Mouse (Mus musculus) forebrain, postnatal 0 days (tissue): Measurements from ENCODE around the gene Fam25c. TPM values are rescaled to one million over a fixed set of nuclear protein-coding genes. Genes with fewer than 3 reads are reported as not detected.

ENCODE experiments used
- ATAC-seq: fragments of 200-750 bp; cut with Nextera tagmentation; 2 replicates; pipeline ENCODE4 v1.8.0; 2017; ENCODE audit warnings: mild to moderate bottlenecking, moderate library complexity
- DNase-seq: peaks from one replicate; pipeline ENCODE4 v3.0.0-alpha.2; 2015
- H3K27ac ChIP-seq: fragments of 300-500 bp; sonication (generic); 2 replicates; pipeline ENCODE4 v1.5.1; 2014; ENCODE audit warnings: low read depth, mild to moderate bottlenecking, antibody characterized with exemption, low read length, moderate library complexity, mixed read lengths
- H3K27me3 ChIP-seq: fragments of 300-500 bp; sonication (generic); 2 replicates; pipeline ENCODE4 v1.6.1; 2014; ENCODE audit warnings: mild to moderate bottlenecking, low read length, mixed read lengths; ENCODE audit not compliant: insufficient read depth
- H3K36me3 ChIP-seq: fragments of 300-500 bp; sonication (generic); 2 replicates; pipeline ENCODE4 v1.6.1; 2014; ENCODE audit warnings: mild to moderate bottlenecking, moderate library complexity; ENCODE audit not compliant: insufficient read depth
- H3K4me1 ChIP-seq: fragments of 300-500 bp; sonication (generic); 2 replicates; pipeline ENCODE4 v1.6.1; 2014; ENCODE audit warnings: antibody characterized with exemption; ENCODE audit not compliant: insufficient read depth
- H3K4me2 ChIP-seq: fragments of 300-500 bp; sonication (generic); 2 replicates; pipeline ENCODE4 v1.6.1; 2014; ENCODE audit warnings: low read depth, mild to moderate bottlenecking, moderate library complexity
- H3K4me3 ChIP-seq: fragments of 300-500 bp; sonication (generic); 2 replicates; pipeline ENCODE4 v1.5.1; 2014; ENCODE audit warnings: low read depth, low read length, mixed read lengths
- H3K9ac ChIP-seq: fragments of 300-500 bp; sonication (generic); 2 replicates; pipeline ENCODE4 v1.6.1; 2014; ENCODE audit warnings: mild to moderate bottlenecking
- H3K9me3 ChIP-seq: fragments of 300-500 bp; sonication (generic); 2 replicates; pipeline ENCODE4 v1.6.1; 2016; ENCODE audit warnings: low read length
- CTCF ChIP-seq: sonication (generic); IDR thresholded peaks from 2 replicates; pipeline ENCODE4 v1.5.1; 2016; ENCODE audit warnings: antibody characterized with exemption, control low read depth, low read depth
- WGBS: fragments of 180-500 bp; shearing (Covaris S2); extraction: QIAGEN DNeasy Blood & Tissue Kit; methylation state at CpG from one replicate; pipeline ENCODE4 v1.1.7; 2014; 5-methylcytosine and 5-hydroxymethylcytosine counted together
- polyA plus RNA-seq: library from polyadenylated mRNA; unstranded; fragments of >200 nt; fragmentation: Nextera tagmentation; extraction: Ambion mirVana; gene quantifications from 2 replicates; pipeline ENCODE4 v1.2.1, GENCODE M21; 2015
- total RNA-seq: library from RNA; depleted of rRNA; stranded (reverse); fragments of >200 nt; gene quantifications from 2 replicates; pipeline ENCODE4 v1.2.3, GENCODE M21; 2014

Gene Fam25c
- total and polyA plus RNA-seq, 2 experiments from 2014 or later, result not detected

DNA sequence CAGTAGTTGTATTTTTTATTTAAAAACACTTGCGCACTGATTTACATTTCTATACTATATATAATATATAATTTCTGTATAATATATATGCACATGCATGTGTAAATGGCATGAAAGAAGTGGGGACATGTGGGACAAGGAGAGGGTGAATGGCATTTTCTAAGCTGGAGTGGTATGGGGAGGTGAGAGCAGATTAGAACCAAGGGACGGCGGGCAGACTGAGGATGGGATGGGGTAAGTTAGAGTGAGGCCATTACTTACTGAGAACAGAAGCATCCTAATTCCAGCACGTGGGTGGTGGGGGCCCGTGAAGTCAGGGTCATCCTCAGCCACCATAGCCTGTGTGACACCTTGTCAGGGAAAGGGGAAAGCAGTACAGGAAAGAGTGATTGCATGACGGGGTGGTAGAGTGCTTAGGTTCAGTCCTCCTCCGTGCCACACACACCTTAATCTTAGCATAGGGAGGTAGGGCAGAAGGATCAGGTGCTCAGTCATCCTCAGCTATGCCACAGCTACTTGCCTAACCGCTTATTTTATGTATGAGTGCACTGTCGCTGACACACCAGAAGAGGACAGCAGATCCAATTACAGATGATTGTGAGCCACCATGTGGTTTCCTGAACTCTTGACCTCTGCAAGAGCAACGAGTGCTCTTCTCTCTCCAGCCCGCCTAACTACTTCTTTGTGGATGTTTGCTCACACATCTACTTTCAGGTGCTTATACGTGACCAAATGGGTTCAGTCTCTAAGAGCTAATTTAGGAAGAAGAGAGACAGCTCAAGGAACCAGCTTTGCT lies 9.3 kb downstream of the Fam25c start:
- ATAC-seq (peak; percentile 55), DNase-seq (peak; percentile 18)
- Histone ChIP-seq H3K9ac (no peak overlapping the region), H3K36me3 (peaks cover 24% of the 10 kb centered on the region), H3K27me3 (no peaks in the 10 kb centered on the region), H3K4me2 (no peak overlapping the region), H3K27ac (no peak overlapping the region), H3K9me3 (no peaks in the 10 kb centered on the region), H3K4me1 (no peaks in the 10 kb centered on the region), H3K4me3 (no peak overlapping the region)
- peak; percentile 53; the same call in 1 of the 2 replicates for TF ChIP-seq CTCF
- 67% methylated on average over 12 of the region's 12 CpGs for WGBS

DNA sequence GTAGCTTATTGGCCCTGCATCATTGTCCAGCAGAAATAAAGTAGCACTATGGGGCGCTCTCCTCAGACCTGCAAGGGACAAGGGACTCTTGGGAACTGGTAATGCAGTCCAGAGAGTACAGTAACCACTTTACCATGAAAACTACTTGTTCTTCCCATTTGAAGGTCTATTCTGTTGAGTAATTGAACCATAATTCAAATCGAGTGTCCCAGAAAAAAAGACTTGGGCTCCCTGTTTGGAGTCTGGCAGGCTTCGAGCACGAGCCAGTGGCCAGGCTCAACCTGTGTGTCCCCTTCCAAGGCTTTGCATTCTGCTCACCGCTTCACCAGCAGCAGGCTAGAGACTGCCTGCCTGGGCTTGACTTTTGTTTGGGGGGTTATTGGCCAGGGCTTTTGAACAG lies 10.9 kb downstream of the Fam25c start:
- ATAC-seq, result no peak
- WGBS, result 59% methylated on average over 5 of the region's 5 CpGs
- H3K9ac ChIP-seq, result no peak overlapping the region

DNA sequence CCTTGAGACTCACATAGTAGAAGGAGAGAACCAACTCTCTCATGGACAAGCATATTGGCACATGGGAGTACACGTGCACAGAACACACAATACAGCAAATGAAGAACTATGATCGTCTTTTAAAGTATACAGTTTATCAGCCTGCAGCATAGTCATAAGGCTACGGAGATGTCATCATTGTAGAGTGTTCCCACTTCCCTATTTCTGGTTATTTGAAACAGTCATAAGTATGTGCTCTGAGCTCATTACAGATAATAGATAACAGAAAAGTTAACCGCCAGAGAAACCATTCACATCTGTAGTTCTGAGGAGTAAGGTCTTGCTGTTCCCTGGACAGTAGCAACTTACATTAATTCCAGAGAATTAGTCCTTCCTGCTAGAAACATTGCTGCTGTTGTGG lies 12.2 kb downstream of the Fam25c start:
- WGBS, result 94% methylated on average over 4 of the region's 4 CpGs
- no peak for ATAC-seq
- H3K36me3 ChIP-seq, result peaks cover 36% of the 10 kb centered on the region

More for the DNA sequence above, 10.9 kb downstream of the Fam25c start:
- Histone ChIP-seq H3K27me3 (no peaks in the 10 kb centered on the region), H3K4me1 (no peaks in the 10 kb centered on the region), H3K4me2 (no peak overlapping the region), H3K9me3 (no peaks in the 10 kb centered on the region), H3K4me3 (no peak overlapping the region), H3K36me3 (peaks cover 27% of the 10 kb centered on the region), H3K27ac (no peak overlapping the region)
- no peak for TF ChIP-seq CTCF
- DNase-seq, result no peak

DNA sequence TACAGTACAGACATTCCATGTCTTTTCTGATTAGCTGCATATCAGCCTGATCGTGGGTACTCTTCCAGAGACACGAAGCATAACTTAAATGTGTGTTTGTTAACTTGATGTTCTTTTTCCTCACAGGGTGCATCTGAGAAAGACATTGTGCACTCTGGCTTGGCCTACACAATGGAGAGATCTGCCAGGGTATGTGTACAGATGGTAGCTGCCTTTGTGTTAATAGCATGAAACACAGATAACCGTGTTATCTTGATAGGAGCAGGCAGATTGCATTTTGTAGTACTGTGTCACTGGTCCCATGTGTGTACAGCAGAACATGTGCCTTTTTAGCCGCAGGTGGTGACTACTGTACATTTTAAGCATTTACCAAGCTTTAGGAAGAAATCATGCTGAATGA lies 13.2 kb downstream of the Fam25c start:
- DNase-seq, result no peak
- peaks cover 46% of the 10 kb centered on the region for H3K36me3 ChIP-seq
- no peaks in the 10 kb centered on the region for H3K4me1 ChIP-seq
- TF ChIP-seq CTCF, result no peak
- no peak overlapping the region for H3K4me3 ChIP-seq
- no peak for ATAC-seq
- H3K9ac ChIP-seq, result no peak overlapping the region
- no peak overlapping the region for H3K27ac ChIP-seq
- no peaks in the 10 kb centered on the region for H3K27me3 ChIP-seq
- no peak overlapping the region for H3K4me2 ChIP-seq
- WGBS, result 86% methylated on average over 4 of the region's 4 CpGs
- no peaks in the 10 kb centered on the region for H3K9me3 ChIP-seq

More for the DNA sequence above, 12.2 kb downstream of the Fam25c start:
- Histone ChIP-seq H3K27me3 (no peaks in the 10 kb centered on the region), H3K4me1 (no peaks in the 10 kb centered on the region), H3K4me3 (no peak overlapping the region), H3K9me3 (no peaks in the 10 kb centered on the region), H3K27ac (no peak overlapping the region), H3K4me2 (no peak overlapping the region), H3K9ac (no peak overlapping the region)
- DNase-seq, result no peak
- no peak for TF ChIP-seq CTCF

DNA sequence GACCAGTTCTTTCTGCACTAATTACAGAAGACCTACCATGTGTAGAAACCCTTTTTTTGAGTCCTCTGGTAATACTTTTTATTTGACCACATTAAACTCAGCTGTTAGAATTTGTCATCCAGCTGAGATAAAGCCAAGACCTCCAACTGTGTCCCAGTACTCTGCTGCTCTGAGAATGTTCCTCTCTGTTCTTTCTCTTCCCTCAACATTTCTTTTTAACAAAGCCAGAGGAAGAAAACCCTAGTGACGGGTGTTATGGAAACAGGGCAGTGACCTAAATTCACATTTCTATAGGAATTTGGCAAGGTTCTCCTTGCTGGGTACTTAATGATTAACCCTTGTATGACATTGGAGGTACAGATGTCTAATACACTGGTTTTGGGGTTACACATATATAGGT lies 15.8 kb downstream of the Fam25c start:
- TF ChIP-seq CTCF, result no peak
- peak; percentile 18 for DNase-seq
- no peaks in the 10 kb centered on the region for H3K27me3 ChIP-seq
- peak; percentile 38; the same call in 1 of the 2 replicates for ATAC-seq
- no peaks in the 10 kb centered on the region for H3K9me3 ChIP-seq
- WGBS, result 23% methylated on average over 1 of the region's 1 CpGs
- no peak overlapping the region for H3K27ac ChIP-seq
- H3K9ac ChIP-seq, result no peak overlapping the region
- no peak overlapping the region for H3K4me2 ChIP-seq
- peaks cover 69% of the 10 kb centered on the region for H3K36me3 ChIP-seq
- H3K4me3 ChIP-seq, result no peak overlapping the region
- no peaks in the 10 kb centered on the region for H3K4me1 ChIP-seq

DNA sequence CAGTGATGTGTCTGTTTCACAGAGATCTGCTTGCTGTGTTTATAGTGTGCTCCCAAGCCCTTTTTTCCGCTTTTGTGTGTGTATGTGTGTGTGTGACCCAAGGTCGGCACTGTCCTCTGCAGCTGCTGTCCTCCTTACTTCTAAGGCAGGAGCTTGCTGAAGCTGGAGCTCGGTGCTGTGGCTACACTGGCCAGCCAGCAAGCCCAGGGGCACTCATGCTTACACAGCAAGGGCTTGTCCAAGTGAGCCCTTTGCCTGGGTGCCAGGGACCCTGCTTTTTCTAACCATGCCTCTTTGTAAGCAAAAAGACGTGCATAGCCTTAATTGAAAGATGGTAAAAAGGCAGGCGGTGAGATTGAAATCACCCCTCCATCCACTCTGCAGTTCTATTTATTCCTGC lies 22.8 kb downstream of the Fam25c start:
- peaks cover 63% of the 10 kb centered on the region for H3K36me3 ChIP-seq
- no peak overlapping the region for H3K4me2 ChIP-seq
- H3K27me3 ChIP-seq, result no peaks in the 10 kb centered on the region
- no peaks in the 10 kb centered on the region for H3K9me3 ChIP-seq
- H3K27ac ChIP-seq, result peak overlapping the region; percentile 59; the same call in 1 of the 2 replicates
- H3K4me3 ChIP-seq, result no peak overlapping the region
- peak; percentile 61 for DNase-seq
- WGBS, result 41% methylated on average over 5 of the region's 5 CpGs
- no peak overlapping the region for H3K9ac ChIP-seq
- H3K4me1 ChIP-seq, result no peaks in the 10 kb centered on the region
- peak; percentile 90 for ATAC-seq
- TF ChIP-seq CTCF, result no peak

DNA sequence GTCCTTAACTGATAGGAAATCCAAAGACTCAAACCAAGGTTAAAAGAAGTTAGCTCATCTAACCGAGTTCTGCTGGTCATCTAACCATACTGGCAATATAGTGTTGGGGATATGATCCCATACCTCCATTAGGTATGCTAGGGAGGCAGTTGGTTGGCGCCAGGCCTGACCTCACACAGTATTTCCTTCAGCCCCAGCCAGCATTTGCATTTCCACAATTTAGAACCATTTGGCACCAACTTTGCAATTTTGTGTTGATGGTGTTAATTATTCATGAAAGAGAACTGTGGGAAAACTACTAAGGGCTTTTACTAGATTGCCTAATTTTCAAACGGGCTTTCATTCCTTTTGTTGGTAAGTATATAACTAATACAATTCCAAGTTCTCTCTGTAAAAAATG lies 23.3 kb downstream of the Fam25c start:
- Histone ChIP-seq H3K36me3 (peaks cover 62% of the 10 kb centered on the region), H3K9ac (no peak overlapping the region), H3K4me3 (no peak overlapping the region), H3K27me3 (no peaks in the 10 kb centered on the region), H3K4me1 (no peaks in the 10 kb centered on the region), H3K4me2 (no peak overlapping the region), H3K27ac (0 out of 2 replicates have a peak overlapping the region, but pooled peaks have one; percentile 35), H3K9me3 (no peaks in the 10 kb centered on the region)
- ATAC-seq (peak; percentile 50), DNase-seq (peak; percentile 57)
- 35% methylated on average over 3 of the region's 3 CpGs for WGBS
- no peak for TF ChIP-seq CTCF
